Mouse (Mus musculus) thymus, postnatal 0 days (tissue): ENCODE data around the gene Med26. TPM values are rescaled to one million over a fixed set of nuclear protein-coding genes. Genes with fewer than 3 reads are reported as not detected.

ENCODE experiments used
- DNase-seq: peaks from one replicate; pipeline ENCODE4 v3.0.0-alpha.2; 2015; ENCODE audit warnings: low spot score
- microRNA-seq: library from miRNA; unstranded; fragments of <30 nt; microRNA quantifications from one replicate; pipeline ENCODE4, GENCODE M21; 2016; ENCODE audit warnings: borderline number of aligned reads
- polyA plus RNA-seq: library from polyadenylated mRNA; unstranded; fragments of >200 nt; fragmentation: Nextera tagmentation; extraction: Ambion mirVana; gene quantifications from 2 replicates; pipeline ENCODE4 v1.2.1, GENCODE M21; 2015

The Med26 gene
- polyA plus RNA-seq, 1 experiment from 2014 or later, result 15.1 TPM

DNA sequence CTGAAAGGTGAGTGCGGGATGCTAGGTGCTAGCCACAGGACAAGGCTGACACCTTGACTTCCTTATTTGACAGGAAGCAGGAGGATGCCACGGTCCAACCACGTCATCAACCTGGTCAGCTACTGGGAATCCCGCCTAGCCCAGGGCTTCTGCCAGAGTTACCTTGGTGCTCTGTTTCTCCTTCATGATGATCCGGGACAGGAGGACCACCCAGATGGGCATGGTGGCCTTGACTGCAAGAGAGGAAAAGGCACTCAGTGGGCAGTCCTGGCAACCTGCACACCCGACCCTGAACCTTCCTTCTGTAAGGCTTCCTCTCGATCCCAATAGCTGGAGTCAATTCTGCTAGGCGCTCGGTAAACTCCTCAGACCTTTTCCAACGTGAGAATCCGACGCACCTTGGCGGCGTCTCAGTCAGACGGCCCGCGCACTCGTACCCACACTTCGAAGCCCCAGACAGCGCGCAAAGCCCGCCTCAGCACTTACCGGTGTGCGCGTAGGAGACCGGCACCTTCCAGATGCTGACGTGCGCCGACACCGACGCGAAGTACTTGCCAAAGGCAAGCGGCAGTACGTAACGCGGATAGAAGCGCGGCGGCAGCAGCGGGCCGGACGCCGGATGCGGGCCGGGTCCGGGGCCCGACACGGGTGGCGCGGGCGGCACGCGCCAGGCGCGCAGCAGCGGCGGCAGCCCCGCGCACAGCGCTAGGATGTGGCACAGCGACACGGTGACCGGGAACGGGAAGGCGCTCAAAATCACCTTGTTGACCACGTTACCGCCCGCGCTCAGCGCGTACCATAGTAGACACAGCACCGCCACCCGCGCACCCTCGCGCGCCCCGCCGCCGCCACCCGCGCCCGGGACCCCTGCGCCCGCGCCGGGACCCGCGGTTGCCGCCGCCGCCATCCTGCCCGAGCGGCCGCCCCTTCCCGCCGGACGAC, 56.1 kb downstream of the Med26 start, which contains the start of gene Slc35e1:
TSS of gene Slc35e1 (minus strand) at position 935 of the 942 bp plus-strand sequence.
- peak; percentile 59 for DNase-seq

DNA sequence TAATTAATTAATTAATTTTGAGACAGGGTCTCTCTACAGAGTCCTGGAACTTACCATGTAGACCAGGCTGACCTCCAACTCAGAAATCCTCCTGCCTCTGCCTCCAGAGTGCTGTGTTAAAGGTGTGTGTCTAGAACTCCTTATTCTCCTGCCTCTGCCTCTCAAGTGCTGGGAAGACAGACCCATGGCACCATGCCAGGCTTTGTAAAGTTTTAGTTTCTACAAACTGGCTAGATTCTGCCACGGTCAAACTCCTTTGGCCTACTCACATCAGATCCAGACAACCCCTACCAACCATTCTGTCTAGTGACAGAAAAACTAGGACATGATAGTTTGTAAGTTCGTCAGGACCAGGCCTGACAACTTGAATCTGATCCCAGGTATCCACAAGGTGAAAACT, 57.1 kb downstream of the Med26 start:
- DNase-seq, result no peak

GRCm38 (mm10) chr8:72487014-72487413, 61.1 kb downstream of the Med26 start:
- DNase-seq, result no peak

GRCm38 (mm10) chr8:72485456-72486199, 62.4 kb downstream of the Med26 start:
- DNase-seq, result peak; percentile 20

DNA sequence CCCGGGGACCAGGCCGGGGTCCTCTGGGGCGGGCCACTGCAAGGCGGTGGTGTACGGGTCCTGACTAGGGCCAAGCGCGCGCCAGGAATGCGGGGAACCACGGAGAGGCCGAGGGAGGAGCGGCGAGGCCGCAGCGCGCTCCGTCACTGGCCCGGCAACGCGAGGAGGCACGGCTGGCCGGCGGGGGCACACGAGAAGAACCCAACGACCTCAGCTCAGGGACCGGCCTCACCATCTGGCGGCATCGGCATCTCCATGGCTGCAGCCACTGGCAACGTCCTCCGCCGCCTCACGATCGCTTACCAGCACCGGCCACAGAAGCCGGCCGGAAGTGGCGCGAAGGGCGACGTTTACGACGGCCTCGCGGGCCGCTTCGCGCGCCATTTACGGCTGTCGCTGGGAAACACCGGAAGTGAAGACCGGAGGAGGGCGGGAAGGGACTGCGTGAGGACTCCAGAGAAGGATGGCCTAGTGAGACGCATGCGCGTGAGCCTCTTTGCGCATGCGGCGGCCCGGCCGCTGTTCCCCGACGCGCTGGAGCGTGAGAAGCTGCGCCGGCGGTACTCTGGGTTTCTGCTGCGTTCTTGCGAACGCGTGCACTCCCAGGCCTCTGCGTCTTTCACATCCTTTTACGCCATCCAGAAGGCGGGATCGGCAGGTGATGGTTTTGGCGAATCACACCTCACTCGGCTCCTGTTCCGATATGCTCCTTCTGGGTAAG, 73.1 kb downstream of the Med26 start, which contains the start of gene Cherp:
TSS of gene Cherp (minus strand) at position 401 of the 721 bp plus-strand sequence.
- peak; percentile 99 for DNase-seq

GRCm38 (mm10) chr8:72470684-72471083, 77.4 kb downstream of the Med26 start:
- DNase-seq, result no peak

DNA sequence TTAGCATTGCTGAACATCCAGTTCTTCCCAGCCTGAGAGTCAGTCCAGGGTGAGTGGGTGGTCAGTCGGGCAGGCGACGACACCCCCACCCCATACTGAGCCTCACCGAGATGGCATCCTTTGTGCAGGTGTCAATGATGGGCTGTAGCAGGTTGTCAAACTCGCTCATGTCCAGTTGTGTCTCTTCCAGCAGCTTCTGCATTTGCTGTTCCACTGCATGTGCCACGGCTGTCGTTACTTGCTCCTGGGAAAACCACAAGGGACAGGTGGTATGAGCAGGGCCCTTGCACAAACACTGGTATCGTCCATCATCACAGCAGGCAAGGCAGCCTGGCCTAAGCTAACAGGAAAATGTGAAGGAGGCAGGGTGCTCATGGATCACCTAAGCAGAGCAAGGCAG, 78.1 kb downstream of the Med26 start:
- DNase-seq, result no peak

GRCm38 (mm10) chr8:72469243-72469642, 78.8 kb downstream of the Med26 start:
- no peak for DNase-seq

GRCm38 (mm10) chr8:72464211-72464610, 83.9 kb downstream of the Med26 start:
- DNase-seq, result no peak

GRCm38 (mm10) chr8:72459881-72460533, 88.1 kb downstream of the Med26 start:
- DNase-seq, result no peak

GRCm38 (mm10) chr8:72458457-72458856, 89.6 kb downstream of the Med26 start:
- no peak for DNase-seq

DNA sequence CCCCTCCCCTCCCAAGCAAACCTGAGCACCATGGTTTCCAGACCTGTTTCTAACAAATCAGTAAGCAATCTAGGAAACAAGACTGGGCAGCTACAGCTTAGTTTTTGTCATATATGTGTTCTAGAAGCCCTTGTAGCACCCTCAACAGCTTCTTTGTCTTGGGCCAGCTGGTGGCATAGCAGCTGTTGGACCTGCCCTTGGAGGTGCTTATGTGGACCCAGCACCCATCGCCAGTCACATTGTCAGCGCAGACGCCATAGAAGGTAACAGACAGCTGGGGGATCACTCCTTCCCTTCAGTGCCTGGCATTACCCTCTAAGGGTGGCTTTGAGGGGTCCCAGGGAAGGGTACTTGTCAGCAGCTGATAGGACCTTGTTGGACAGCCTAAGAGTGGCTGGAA, 90.3 kb downstream of the Med26 start:
- no peak for DNase-seq

- DNase-seq, result no peak
Measured at GRCm38 (mm10) chr8:72455317-72455716, 92.8 kb downstream of the Med26 start.

DNA sequence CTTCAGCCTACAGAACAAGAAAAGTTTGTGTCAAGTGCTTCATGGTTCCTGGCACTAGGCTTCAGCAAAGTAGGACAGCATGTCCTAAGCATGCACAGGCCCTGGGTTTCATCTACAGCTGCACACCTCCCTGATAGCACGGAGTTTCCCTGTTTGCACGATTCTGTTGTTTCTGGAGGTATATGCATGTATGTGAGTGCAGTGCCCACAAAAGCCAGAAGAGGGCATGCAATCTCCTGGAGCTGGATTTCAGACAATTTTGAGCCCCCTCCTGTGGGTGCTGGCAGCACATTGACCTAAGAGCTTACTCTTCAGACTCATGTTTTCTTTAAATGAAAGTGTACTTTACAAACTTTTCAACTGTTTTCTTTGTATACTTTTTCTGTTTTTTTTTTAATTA, 94.2 kb downstream of the Med26 start:
- no peak for DNase-seq

DNA sequence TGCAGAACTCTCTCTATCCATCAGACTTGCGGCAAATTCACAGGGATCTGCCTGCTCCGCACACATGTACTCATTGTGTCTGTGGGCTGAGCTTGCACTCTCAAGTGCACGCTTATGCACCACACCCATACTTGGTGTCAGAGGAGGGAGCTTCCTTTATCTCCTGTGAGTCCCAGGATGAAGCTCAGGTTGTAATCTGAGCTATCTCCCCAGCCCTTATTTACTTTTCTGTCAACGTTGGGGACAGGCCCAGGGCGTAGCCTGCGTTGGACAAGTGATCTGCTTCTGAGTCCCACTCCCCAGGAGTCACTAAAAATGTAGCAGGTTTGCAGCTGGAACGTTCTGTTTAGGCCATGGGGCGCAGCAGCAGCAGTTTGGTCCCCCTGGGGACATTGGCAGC, 96.6 kb downstream of the Med26 start:
- DNase-seq, result no peak

- DNase-seq, result no peak
Measured at GRCm38 (mm10) chr8:72445071-72445470, 103.0 kb downstream of the Med26 start.

Small RNAs within 50 kb of the gene (microRNA-seq; reads per million reads assigned to microRNA genes)
- not detected for gene Gm28019
- 1.2 reads per million for gene Mir7068

Other genes with a start within 250 kb of the Med26 start
- 32.8 and 33.9 TPM in 2 replicates for gene Gm10282, start 243.0 kb downstream of the Med26 start, polyA plus RNA-seq
- gene Klf2, start 229.2 kb downstream of the Med26 start, polyA plus RNA-seq, result 16.8 and 21.4 TPM in 2 replicates
- gene Eps15l1, start 126.8 kb downstream of the Med26 start, polyA plus RNA-seq, result 35.3 and 35.9 TPM in 2 replicates
- gene Calr3, start 104.4 kb downstream of the Med26 start, polyA plus RNA-seq, result 1.4 TPM in 2 replicates
- gene 1700030K09Rik, start 104.4 kb downstream of the Med26 start, polyA plus RNA-seq, result 8.0 and 8.4 TPM in 2 replicates
- 36.7 and 41.3 TPM in 2 replicates for gene Cherp, start 73.0 kb downstream of the Med26 start, polyA plus RNA-seq
- gene Slc35e1, start 55.7 kb downstream of the Med26 start, polyA plus RNA-seq, result 11.9 and 13.8 TPM in 2 replicates
- gene Smim7, start 22.8 kb upstream of the Med26 start, polyA plus RNA-seq, result 84.4 and 90.1 TPM in 2 replicates
- 9.7 and 10.6 TPM in 2 replicates for gene Tmem38a, start 23.8 kb upstream of the Med26 start, polyA plus RNA-seq
- 2.3 and 3.1 TPM in 2 replicates for gene Nwd1, start 98.4 kb upstream of the Med26 start, polyA plus RNA-seq
- gene Sin3b, start 175.0 kb upstream of the Med26 start, polyA plus RNA-seq, result 463 and 506 TPM in 2 replicates
- 4.6 and 6.5 TPM in 2 replicates for gene F2rl3, start 213.6 kb upstream of the Med26 start, polyA plus RNA-seq